Mouse (Mus musculus) stomach, embryonic 15.5 days (tissue): ENCODE results near the gene Gm49405. TPM values are rescaled to one million over a fixed set of nuclear protein-coding genes. Genes with fewer than 3 reads are reported as not detected.

ENCODE experiments used
- ATAC-seq: fragments of 200-750 bp; cut with Nextera tagmentation; 2 replicates; pipeline ENCODE4 v1.8.0; 2017; ENCODE audit warnings: low read depth, moderate number of reproducible peaks, moderate TSS enrichment; ENCODE audit not compliant: insufficient read depth, low FRiP score
- H3K27ac ChIP-seq: fragments of 300-500 bp; sonication (generic); 2 replicates; pipeline ENCODE4 v1.5.1; 2015; ENCODE audit warnings: mild to moderate bottlenecking, inconsistent platforms
- H3K27me3 ChIP-seq: fragments of 300-500 bp; sonication (generic); replicated peaks from 2 replicates; pipeline ENCODE4 v1.6.1; 2015; ENCODE audit warnings: inconsistent platforms
- H3K36me3 ChIP-seq: fragments of 300-500 bp; sonication (generic); 2 replicates; pipeline ENCODE4 v1.6.1; 2015; ENCODE audit warnings: inconsistent platforms
- H3K4me1 ChIP-seq: fragments of 300-500 bp; sonication (generic); 2 replicates; pipeline ENCODE4 v1.6.1; 2015; ENCODE audit warnings: inconsistent platforms
- H3K4me2 ChIP-seq: fragments of 300-500 bp; sonication (generic); 2 replicates; pipeline ENCODE4 v1.6.1; 2015; ENCODE audit warnings: mild to moderate bottlenecking, inconsistent platforms
- H3K4me3 ChIP-seq: fragments of 300-500 bp; sonication (generic); replicated peaks from 2 replicates; pipeline ENCODE4 v1.5.1; 2015; ENCODE audit warnings: inconsistent platforms
- H3K9ac ChIP-seq: fragments of 300-500 bp; sonication (generic); 2 replicates; pipeline ENCODE4 v1.6.1; 2015; ENCODE audit warnings: inconsistent platforms
- H3K9me3 ChIP-seq: fragments of 300-500 bp; sonication (generic); 2 replicates; pipeline ENCODE4 v1.6.1; 2016; ENCODE audit warnings: inconsistent platforms
- WGBS: fragments of 180-500 bp; shearing (Covaris S2); methylation state at CpG from one replicate; pipeline ENCODE4 v1.1.7; 2015; 5-methylcytosine and 5-hydroxymethylcytosine counted together
- polyA plus RNA-seq: library from polyadenylated mRNA; unstranded; fragments of >200 nt; fragmentation: Nextera tagmentation; extraction: Ambion mirVana; gene quantifications from 2 replicates; pipeline ENCODE4 v1.2.1, GENCODE M21; 2015

Gm49405 gene
- polyA plus RNA-seq, 1 experiment from 2014 or later: 3.5 TPM

GRCm38 (mm10) chr19:3990804-3991203 lies 9.6 kb upstream of the Gm49405 start:
- peaks cover 9% of the 10 kb centered on the region for H3K4me1 ChIP-seq
- H3K27me3 ChIP-seq: no peaks in the 10 kb centered on the region
- H3K4me3 ChIP-seq: no peak overlapping the region
- 33% methylated on average over 6 of the region's 6 CpGs for WGBS
- no peak overlapping the region for H3K27ac ChIP-seq
- no peak for ATAC-seq
- H3K36me3 ChIP-seq: no peaks in the 10 kb centered on the region
- no peak overlapping the region for H3K9ac ChIP-seq
- H3K9me3 ChIP-seq: no peaks in the 10 kb centered on the region
- H3K4me2 ChIP-seq: no peak overlapping the region

GRCm38 (mm10) chr19:3991562-3991961 lies 8.9 kb upstream of the Gm49405 start:
- Histone ChIP-seq H3K4me2 (no peak overlapping the region), H3K4me1 (peaks cover 6% of the 10 kb centered on the region), H3K27ac (no peak overlapping the region), H3K9ac (no peak overlapping the region), H3K36me3 (no peaks in the 10 kb centered on the region), H3K9me3 (no peaks in the 10 kb centered on the region), H3K27me3 (no peaks in the 10 kb centered on the region), H3K4me3 (no peak overlapping the region)
- WGBS: 86% methylated on average over 3 of the region's 3 CpGs
- no peak for ATAC-seq

GRCm38 (mm10) chr19:3991966-3992365 lies 8.5 kb upstream of the Gm49405 start:
- no peak overlapping the region for H3K27ac ChIP-seq
- no peak overlapping the region for H3K4me2 ChIP-seq
- H3K9me3 ChIP-seq: no peaks in the 10 kb centered on the region
- no peak overlapping the region for H3K4me3 ChIP-seq
- no peaks in the 10 kb centered on the region for H3K36me3 ChIP-seq
- no peaks in the 10 kb centered on the region for H3K27me3 ChIP-seq
- ATAC-seq: no peak
- no peak overlapping the region for H3K9ac ChIP-seq
- WGBS: 81% methylated on average over 3 of the region's 3 CpGs
- peaks cover 2% of the 10 kb centered on the region for H3K4me1 ChIP-seq

GRCm38 (mm10) chr19:3992416-3992815 lies 8.0 kb upstream of the Gm49405 start, which contains the start of gene Tbx10:
TSS of gene Tbx10 (plus strand) at chr19:3992752.
- no peaks in the 10 kb centered on the region for H3K4me1 ChIP-seq
- no peak within 1 kb of the TSS for H3K9ac ChIP-seq

GRCm38 (mm10) chr19:3994932-3995331 lies 5.5 kb upstream of the Gm49405 start:
- Histone ChIP-seq H3K27me3 (no peaks in the 10 kb centered on the region), H3K36me3 (no peaks in the 10 kb centered on the region), H3K9me3 (no peaks in the 10 kb centered on the region), H3K27ac (no peak overlapping the region), H3K9ac (no peak overlapping the region), H3K4me2 (no peak overlapping the region), H3K4me3 (no peak overlapping the region), H3K4me1 (0 out of 2 replicates have a peak, but pooled peaks cover 7% of the 10 kb centered on the region)
- WGBS: 59% methylated on average over 6 of the region's 6 CpGs
- no peak for ATAC-seq

More at GRCm38 (mm10) chr19:3992416-3992815, 8.0 kb upstream of the Gm49405 start, which contains the start of gene Tbx10:
- WGBS: 58% methylated on average over 5 of the region's 5 CpGs
- Histone ChIP-seq H3K4me3 (no peak within 1 kb of the TSS), H3K27me3 (no peaks in the 10 kb centered on the region), H3K27ac (no peak within 1 kb of the TSS), H3K36me3 (no peaks in the 10 kb centered on the region), H3K4me2 (no peak within 1 kb of the TSS), H3K9me3 (no peaks in the 10 kb centered on the region)
- no peak for ATAC-seq

- Histone ChIP-seq H3K9me3 (no peaks in the 10 kb centered on the region), H3K27me3 (no peaks in the 10 kb centered on the region), H3K4me1 (0 out of 2 replicates have a peak, but pooled peaks cover 7% of the 10 kb centered on the region), H3K9ac (no peak overlapping the region), H3K36me3 (no peaks in the 10 kb centered on the region), H3K4me3 (no peak overlapping the region), H3K4me2 (no peak overlapping the region), H3K27ac (no peak overlapping the region)
- 71% methylated on average over 3 of the region's 3 CpGs for WGBS
- ATAC-seq: no peak
Observed at GRCm38 (mm10) chr19:3995505-3995904, 4.9 kb upstream of the Gm49405 start.

- no peak for ATAC-seq
- Histone ChIP-seq H3K9me3 (no peaks in the 10 kb centered on the region), H3K4me3 (no peak overlapping the region), H3K4me1 (peaks cover 9% of the 10 kb centered on the region), H3K27me3 (no peaks in the 10 kb centered on the region), H3K9ac (no peak overlapping the region), H3K36me3 (no peaks in the 10 kb centered on the region), H3K27ac (no peak overlapping the region), H3K4me2 (no peak overlapping the region)
- 67% methylated on average over 7 of the region's 7 CpGs for WGBS
Observed at GRCm38 (mm10) chr19:3996106-3996505, 4.3 kb upstream of the Gm49405 start.

- no peaks in the 10 kb centered on the region for H3K27me3 ChIP-seq
- H3K4me1 ChIP-seq: peaks cover 16% of the 10 kb centered on the region
- H3K9ac ChIP-seq: no peak overlapping the region
- ATAC-seq: no peak
- H3K36me3 ChIP-seq: no peaks in the 10 kb centered on the region
- H3K4me2 ChIP-seq: no peak overlapping the region
- 80% methylated on average over 8 of the region's 8 CpGs for WGBS
- no peak overlapping the region for H3K27ac ChIP-seq
- H3K9me3 ChIP-seq: no peaks in the 10 kb centered on the region
- no peak overlapping the region for H3K4me3 ChIP-seq
Observed at GRCm38 (mm10) chr19:3996747-3997146, 3.7 kb upstream of the Gm49405 start.

GRCm38 (mm10) chr19:3997231-3997630 lies 3.2 kb upstream of the Gm49405 start:
- H3K9me3 ChIP-seq: no peaks in the 10 kb centered on the region
- peaks cover 19% of the 10 kb centered on the region for H3K4me1 ChIP-seq
- 47% methylated on average over 8 of the region's 8 CpGs for WGBS
- ATAC-seq: no peak
- no peak overlapping the region for H3K4me3 ChIP-seq
- no peaks in the 10 kb centered on the region for H3K36me3 ChIP-seq
- no peak overlapping the region for H3K9ac ChIP-seq
- H3K4me2 ChIP-seq: no peak overlapping the region
- H3K27me3 ChIP-seq: no peaks in the 10 kb centered on the region
- no peak overlapping the region for H3K27ac ChIP-seq

GRCm38 (mm10) chr19:3998335-3998734 lies 2.1 kb upstream of the Gm49405 start:
- ATAC-seq: no peak
- Histone ChIP-seq H3K9ac (no peak overlapping the region), H3K4me2 (no peak overlapping the region), H3K36me3 (no peaks in the 10 kb centered on the region), H3K27me3 (no peaks in the 10 kb centered on the region), H3K4me3 (no peak overlapping the region), H3K27ac (no peak overlapping the region), H3K9me3 (no peaks in the 10 kb centered on the region), H3K4me1 (peaks cover 19% of the 10 kb centered on the region)
- WGBS: 71% methylated on average over 8 of the region's 8 CpGs

GRCm38 (mm10) chr19:3999121-3999730 lies 1.2 kb upstream of the Gm49405 start:
- no peaks in the 10 kb centered on the region for H3K36me3 ChIP-seq
- WGBS: 86% methylated on average over 9 of the region's 9 CpGs
- H3K9ac ChIP-seq: peak overlapping the region; percentile 23; the same call in 1 of the 2 replicates
- H3K27me3 ChIP-seq: no peaks in the 10 kb centered on the region
- H3K27ac ChIP-seq: no peak overlapping the region
- peak overlapping the region; percentile 84 for H3K4me2 ChIP-seq
- peaks cover 19% of the 10 kb centered on the region for H3K4me1 ChIP-seq
- peak overlapping the region; percentile 82 for H3K4me3 ChIP-seq
- no peak for ATAC-seq
- H3K9me3 ChIP-seq: no peaks in the 10 kb centered on the region

- Histone ChIP-seq H3K4me1 (peaks cover 19% of the 10 kb centered on the region), H3K27me3 (no peaks in the 10 kb centered on the region), H3K9me3 (no peaks in the 10 kb centered on the region), H3K36me3 (no peaks in the 10 kb centered on the region), H3K4me3 (peak overlapping the region; percentile 82), H3K4me2 (peak overlapping the region; percentile 84), H3K27ac (peak overlapping the region; percentile 99), H3K9ac (peak overlapping the region; percentile 73)
- ATAC-seq: no peak
- WGBS: 18% methylated on average over 17 of the region's 17 CpGs
Observed at GRCm38 (mm10) chr19:4000949-4001525, 611 bp downstream of the Gm49405 start.
